Mouse (Mus musculus) spleen, postnatal 4 days (tissue): ENCODE data around the gene Cldn34d.

Source experiments
- DNase-seq, 2 experiments: peaks; one replicate each; pipeline ENCODE4 v3.0.0; 2022; ENCODE audit warnings: low spot score in 2 of 2

The Cldn34d gene

GRCm38 (mm10) chrX:76602824-76603223 lies at the start of gene Cldn34d:
Gene Cldn34d, minus strand, starts transcription at chrX:76602924.
- DNase-seq = no peak

- peak; percentile 57 to 60 for DNase-seq
These were observed 4.1 kb downstream of the Cldn34d start for GRCm38 (mm10) chrX:76598459-76599206.
